Mouse (Mus musculus) stomach, postnatal 0 days (tissue): ENCODE results near the gene Lpcat4.

Experiments
- CTCF ChIP-seq: IDR thresholded peaks from 2 replicates; pipeline ENCODE4 v1.5.1; 2016; ENCODE audit warnings: antibody characterized with exemption, low read depth, mild to moderate bottlenecking, moderate library complexity
- EP300 ChIP-seq: optimal IDR thresholded peaks from 2 replicates; pipeline ENCODE3; 2016; ENCODE audit warnings: antibody characterized with exemption

DNA sequence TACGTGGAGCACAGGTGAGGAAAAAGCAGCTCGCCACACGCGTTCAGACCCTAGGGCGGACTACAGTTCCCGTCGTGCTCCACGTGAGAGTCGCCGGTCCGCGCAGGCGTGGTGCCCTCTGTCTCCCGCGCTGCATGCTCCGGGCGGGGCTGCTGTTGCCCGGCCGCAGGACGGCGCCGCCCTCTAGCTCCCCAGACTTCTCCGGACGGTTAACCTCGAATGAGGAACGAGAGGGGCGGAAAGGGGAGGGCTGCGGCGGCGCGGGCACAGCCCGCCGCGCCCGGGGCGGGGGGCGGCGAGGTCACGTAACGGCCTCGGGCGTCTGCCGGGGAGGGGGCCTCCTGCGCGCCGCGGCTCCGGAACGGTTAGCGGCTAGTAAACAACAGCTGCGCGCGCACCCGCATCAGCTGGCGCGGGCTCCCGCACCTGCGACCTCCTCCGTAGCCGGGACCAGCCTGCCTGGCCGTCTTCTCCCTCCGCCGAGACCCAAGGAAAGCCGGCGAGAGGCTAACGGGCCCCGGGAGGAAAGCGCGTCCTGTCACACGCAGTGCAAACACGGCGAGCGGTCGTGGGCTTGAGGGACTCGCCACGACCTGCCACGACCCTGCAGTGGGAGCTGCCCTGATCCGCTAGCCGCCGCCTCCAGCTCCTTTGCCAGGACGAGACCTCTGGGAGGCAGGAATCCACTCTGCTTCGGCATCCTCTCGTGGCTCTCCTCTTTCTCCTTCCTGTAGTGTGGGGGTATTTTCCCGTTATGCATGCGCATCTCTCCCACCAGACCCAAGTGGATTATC, 26.4 kb downstream of the Lpcat4 start, which contains the start of gene Slc12a6:
- peak; percentile 53 for TF ChIP-seq CTCF
- no peak for TF ChIP-seq EP300
